Mouse (Mus musculus): ENCODE data around the gene Lpcat2.

DNA sequence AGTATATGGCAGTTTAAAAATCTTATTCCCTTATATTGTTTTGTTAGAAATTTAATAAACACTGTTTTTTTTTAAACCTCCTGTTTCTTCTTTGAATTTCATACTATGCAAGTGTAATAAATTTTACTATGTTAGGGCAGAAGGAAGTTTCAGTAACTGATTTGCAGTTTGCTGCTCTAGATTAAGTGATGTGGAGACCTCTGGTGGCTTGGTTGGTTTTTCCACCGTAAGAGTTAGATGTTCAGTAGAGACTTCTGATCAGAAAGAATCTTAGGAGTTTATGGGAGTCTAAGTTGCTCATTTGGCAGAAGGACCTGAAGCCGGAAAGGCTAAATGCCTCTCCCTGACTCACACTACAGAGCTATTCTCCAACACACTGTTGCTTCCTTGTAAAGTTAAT lies 28.6 kb downstream of the Lpcat2 start:
- TF ChIP-seq CTCF (IDR thresholded peaks at IDR 0.05) (peak; percentile 60), EP300 (IDR thresholded peaks at IDR 0.05) (no peak)
